Mouse (Mus musculus) C2C12 (cell line): ENCODE measurements around the gene Anks1. TPM values are rescaled to one million over a fixed set of nuclear protein-coding genes. Genes with fewer than 3 reads are reported as not detected.

Experiments
- H3K27me3 ChIP-seq: one replicate; pipeline ENCODE4 v1.6.1; 2011; ENCODE audit not compliant: control insufficient read depth, insufficient read depth, insufficient read length
- H3K36me3 ChIP-seq: one replicate; pipeline ENCODE4 v1.6.1; 2011; ENCODE audit not compliant: control insufficient read depth, insufficient read depth
- H3K4me3 ChIP-seq: one replicate; pipeline ENCODE4 v1.5.1; 2011; ENCODE audit warnings: mild to moderate bottlenecking, control low read depth; ENCODE audit not compliant: poor library complexity, insufficient read depth, severe bottlenecking
- H3K79me2 ChIP-seq: one replicate; pipeline ENCODE4 v1.6.1; 2011; ENCODE audit not compliant: control insufficient read depth, insufficient read depth
- H3K79me3 ChIP-seq: one replicate; pipeline ENCODE4 v1.6.1; 2011; ENCODE audit warnings: low read depth, control low read depth
- H3ac ChIP-seq: one replicate; pipeline ENCODE3; 2011; ENCODE audit warnings: low read depth; ENCODE audit not compliant: control insufficient read depth, insufficient read length
- CEBPB ChIP-seq: IDR thresholded peaks from one replicate; pipeline ENCODE4 v1.6.1; 2011; ENCODE audit warnings: low read depth, mild to moderate bottlenecking, control low read depth, moderate library complexity
- CTCF ChIP-seq: IDR thresholded peaks from one replicate; pipeline ENCODE4 v1.5.1; 2011; ENCODE audit not compliant: control insufficient read depth, insufficient read depth, insufficient read length
- FOSL1 ChIP-seq: IDR thresholded peaks from one replicate; pipeline ENCODE4 v1.8.0; 2011; ENCODE audit warnings: mild to moderate bottlenecking, low read length; ENCODE audit not compliant: poor library complexity, insufficient read depth, severe bottlenecking
- MAX ChIP-seq: IDR thresholded peaks from one replicate; pipeline ENCODE4 v1.6.1; 2011; ENCODE audit warnings: mild to moderate bottlenecking, control low read depth
- MYOD1 ChIP-seq: IDR thresholded peaks from one replicate; pipeline ENCODE4 v1.6.1; 2011; ENCODE audit warnings: low read depth; ENCODE audit not compliant: control insufficient read depth, insufficient read length
- MYOG ChIP-seq: IDR thresholded peaks from one replicate; pipeline ENCODE4 v1.6.1; 2011; ENCODE audit not compliant: control insufficient read depth, insufficient read length; ENCODE audit errors: extremely low read depth
- USF1 ChIP-seq: IDR thresholded peaks from one replicate; pipeline ENCODE4 v1.6.1; 2011; ENCODE audit warnings: low read depth, mild to moderate bottlenecking, control low read depth, moderate library complexity
- polyA plus RNA-seq: library from polyadenylated mRNA; unstranded; fragments of >200 nt; fragmentation: generic; extraction: Trizol; gene quantifications from one replicate; pipeline ENCODE4 v1.2.1, GENCODE M21; 2012; ENCODE audit warnings: missing spikeins

Anks1 gene
- polyA plus RNA-seq, 1 experiment: 8.5 TPM

DNA sequence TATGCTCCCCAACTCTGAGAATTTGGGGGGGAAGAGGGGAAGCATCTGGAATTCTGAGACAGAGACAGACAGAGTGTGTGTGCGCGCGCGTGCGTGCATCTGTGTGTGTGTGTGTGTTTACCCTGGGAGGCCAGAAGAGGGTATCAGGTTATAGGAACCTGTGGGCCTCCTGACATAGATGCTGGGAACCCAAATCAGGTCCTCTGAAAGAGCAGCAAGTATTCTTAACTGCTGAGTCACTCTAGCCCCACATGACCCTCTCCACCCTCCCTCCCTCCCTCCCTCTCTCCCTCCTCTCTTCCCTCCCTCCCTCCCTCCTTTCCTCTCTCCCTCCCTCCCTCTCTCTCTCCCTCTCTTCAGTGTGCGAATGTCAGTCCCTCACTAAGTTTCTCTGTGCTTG is 179.6 kb downstream of the Anks1 start:
- no peaks in the 10 kb centered on the region for H3K27me3 ChIP-seq
- H3K79me2 ChIP-seq: no peaks in the 10 kb centered on the region
- H3K36me3 ChIP-seq: no peaks in the 10 kb centered on the region
- TF ChIP-seq MAX: no peak
- no peak for TF ChIP-seq CTCF
- no peak for TF ChIP-seq USF1
- no peak for TF ChIP-seq FOSL1
- no peak for TF ChIP-seq CEBPB
- TF ChIP-seq MYOD1: no peak
- TF ChIP-seq MYOG: no peak
- no peak overlapping the region for H3K4me3 ChIP-seq
- H3ac ChIP-seq: no peak overlapping the region
- H3K79me3 ChIP-seq: no peaks in the 10 kb centered on the region

DNA sequence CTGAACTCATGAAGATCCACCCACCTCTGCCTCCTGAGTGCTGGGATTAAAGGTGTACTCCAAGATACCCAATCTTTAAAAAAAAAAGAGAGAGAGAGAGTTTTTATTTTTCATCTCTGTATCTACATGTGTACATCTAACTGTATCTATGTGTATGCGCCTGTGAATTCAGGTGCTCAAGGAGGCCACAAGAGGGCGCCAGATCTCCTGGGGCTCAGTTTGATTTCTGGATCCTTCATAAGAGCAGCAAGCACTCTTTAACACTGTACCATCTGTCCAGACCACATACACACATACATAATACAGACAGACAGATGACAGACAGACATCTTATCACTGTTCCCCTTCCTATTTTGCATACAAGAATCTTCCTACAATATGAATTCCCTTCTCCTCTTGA is 183.2 kb downstream of the Anks1 start:
- Histone ChIP-seq H3K27me3 (peaks cover 1% of the 10 kb centered on the region), H3K79me3 (no peaks in the 10 kb centered on the region), H3ac (no peak overlapping the region), H3K36me3 (no peaks in the 10 kb centered on the region), H3K4me3 (no peak overlapping the region), H3K79me2 (no peaks in the 10 kb centered on the region)
- TF ChIP-seq USF1 (no peak), CTCF (no peak), MYOG (no peak), FOSL1 (no peak), MYOD1 (no peak), CEBPB (no peak), MAX (no peak)

- Histone ChIP-seq H3K36me3 (no peaks in the 10 kb centered on the region), H3K27me3 (peaks cover 12% of the 10 kb centered on the region), H3K79me3 (no peaks in the 10 kb centered on the region), H3K4me3 (no peak overlapping the region), H3K79me2 (no peaks in the 10 kb centered on the region), H3ac (no peak overlapping the region)
- TF ChIP-seq MAX (no peak), USF1 (no peak), CTCF (no peak), CEBPB (no peak), FOSL1 (no peak), MYOD1 (no peak), MYOG (no peak)
These were observed 184.7 kb downstream of the Anks1 start for GRCm38 (mm10) chr17:28093837-28094236.

DNA sequence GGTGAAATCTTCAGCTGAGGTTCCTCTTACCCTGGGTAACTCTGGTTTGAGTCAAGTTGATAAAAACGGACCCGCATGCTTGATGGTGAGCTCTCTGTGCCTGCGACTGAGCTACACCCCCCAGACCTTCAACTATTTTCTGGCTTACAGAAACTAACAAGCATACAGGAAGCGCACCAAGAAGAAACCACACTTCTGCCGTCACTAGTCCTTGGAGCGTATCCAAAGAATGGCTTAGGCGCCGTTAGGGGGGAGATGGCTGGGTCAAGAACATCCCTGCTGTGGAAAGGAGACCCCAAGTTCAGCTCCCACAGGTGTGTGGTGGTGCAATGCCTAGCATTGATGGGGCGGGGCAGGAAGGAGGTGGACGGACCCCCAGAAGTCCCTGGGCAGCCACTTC is 187.3 kb downstream of the Anks1 start:
- TF ChIP-seq USF1 (no peak), CEBPB (no peak), MYOG (no peak), CTCF (no peak), MAX (no peak), FOSL1 (no peak), MYOD1 (no peak)
- H3K79me3 ChIP-seq: no peaks in the 10 kb centered on the region
- H3K27me3 ChIP-seq: peaks cover 12% of the 10 kb centered on the region
- H3K79me2 ChIP-seq: no peaks in the 10 kb centered on the region
- H3ac ChIP-seq: no peak overlapping the region
- no peak overlapping the region for H3K4me3 ChIP-seq
- H3K36me3 ChIP-seq: no peaks in the 10 kb centered on the region

DNA sequence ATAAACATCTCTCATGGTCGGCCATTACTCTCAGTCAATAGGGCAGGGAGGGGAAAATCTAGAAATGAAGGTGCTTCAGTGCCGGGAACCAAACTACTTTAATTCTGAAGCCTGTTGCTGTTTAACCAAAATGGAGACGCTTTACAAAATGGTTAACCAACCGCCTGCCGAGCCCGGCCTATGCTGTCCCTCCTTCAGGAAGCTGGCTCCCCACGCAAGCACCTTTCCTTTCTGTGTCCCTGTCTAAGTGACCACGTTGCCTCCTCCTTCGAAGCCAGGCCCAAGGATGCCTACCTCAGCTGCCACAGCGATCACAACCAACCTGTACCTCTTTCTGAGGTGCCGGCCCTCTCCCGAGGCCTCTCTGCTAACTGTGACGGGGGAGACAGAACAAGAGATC is 188.2 kb downstream of the Anks1 start:
- Histone ChIP-seq H3ac (no peak overlapping the region), H3K36me3 (no peaks in the 10 kb centered on the region), H3K4me3 (no peak overlapping the region), H3K27me3 (peaks cover 12% of the 10 kb centered on the region), H3K79me2 (no peaks in the 10 kb centered on the region), H3K79me3 (no peaks in the 10 kb centered on the region)
- TF ChIP-seq USF1 (no peak), MYOG (no peak), MAX (no peak), MYOD1 (no peak), FOSL1 (no peak), CEBPB (no peak), CTCF (no peak)

DNA sequence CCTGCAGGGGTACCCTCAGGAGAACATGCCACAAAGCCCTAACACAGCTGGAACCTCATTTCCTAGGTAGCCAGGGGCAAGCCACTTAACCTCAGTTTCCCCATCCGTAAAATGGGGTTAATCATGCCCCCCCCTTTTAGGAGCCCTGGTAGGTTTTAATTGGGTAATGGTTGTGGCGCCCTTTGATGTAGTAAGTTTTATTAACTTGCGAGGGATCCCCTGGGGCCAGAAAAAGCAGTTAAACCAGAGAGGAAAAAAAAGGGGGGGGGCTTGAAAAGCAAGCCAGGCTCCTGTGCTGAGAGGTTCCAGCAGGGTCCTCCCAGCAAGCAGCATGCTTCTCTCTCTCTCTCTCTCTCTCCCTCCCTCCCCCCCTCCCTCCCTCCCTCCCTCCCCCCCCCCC is 190.0 kb downstream of the Anks1 start:
- Histone ChIP-seq H3K4me3 (no peak overlapping the region), H3ac (no peak overlapping the region), H3K79me3 (no peaks in the 10 kb centered on the region), H3K36me3 (no peaks in the 10 kb centered on the region), H3K79me2 (no peaks in the 10 kb centered on the region), H3K27me3 (peaks cover 12% of the 10 kb centered on the region)
- TF ChIP-seq CTCF (no peak), MYOD1 (no peak), MAX (no peak), FOSL1 (no peak), MYOG (no peak), USF1 (no peak), CEBPB (no peak)
